Mouse (Mus musculus): ENCODE data around the gene Atp1b1. TPM values are rescaled to one million over a fixed set of nuclear protein-coding genes. Genes with fewer than 3 reads are reported as not detected.
A peak's percentile ranks its signal among the peaks of the same experiment; 100 is the strongest.

The Atp1b1 gene
- polyA plus RNA-seq, 1 experiment from 2014 or later: 143 TPM

DNA sequence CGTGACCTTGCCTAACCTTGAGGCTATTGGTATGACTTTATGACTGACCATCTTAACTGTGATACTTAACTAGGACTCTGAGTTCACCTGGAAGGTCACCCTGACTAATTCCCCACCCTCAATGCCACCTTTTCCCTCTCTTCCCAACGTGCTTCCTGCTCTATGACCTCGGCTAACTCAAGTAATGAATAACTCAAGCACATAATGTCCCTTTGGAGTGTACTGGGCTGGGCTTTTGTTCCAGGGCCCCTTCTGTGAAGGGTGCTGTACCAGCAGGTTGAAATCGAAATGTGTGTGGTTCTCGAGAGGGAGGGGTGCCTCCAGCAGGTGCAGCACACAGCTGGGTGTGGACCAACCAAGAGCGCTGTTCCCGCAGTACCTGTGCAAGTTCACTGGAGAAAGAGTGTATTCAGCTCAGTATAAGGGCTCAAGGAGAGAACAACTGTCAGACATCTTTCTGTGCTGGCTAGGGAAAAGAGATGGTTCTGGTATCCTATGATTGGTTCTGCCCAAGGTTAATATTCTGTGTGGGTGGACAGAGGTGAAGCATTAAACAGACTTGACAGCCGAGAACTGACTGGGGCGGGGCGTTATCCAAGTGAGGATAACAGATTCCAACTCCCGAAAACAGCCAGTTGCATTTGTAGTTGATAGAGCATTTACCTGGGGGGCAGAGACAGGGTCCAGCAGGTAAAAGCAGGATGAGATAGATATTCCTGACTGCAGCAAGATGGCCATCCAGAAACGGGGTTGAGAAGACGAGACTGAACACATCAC lies 3.0 kb upstream of the Atp1b1 start:
- H3K4me1 ChIP-seq: peaks cover 13% of the 10 kb centered on the region
- no peak overlapping the region for H3K9ac ChIP-seq
- ATAC-seq (ENCODE audit: insufficient read depth, low FRiP score, low read depth): peak; percentile 25
- peak overlapping the region; percentile 38 for H3K4me2 ChIP-seq
- no peak overlapping the region for H3K4me3 ChIP-seq (replicated peaks)
- WGBS: 56% methylated on average over 13 of the region's 13 CpGs
- peaks cover 10% of the 10 kb centered on the region for H3K27me3 ChIP-seq (replicated peaks)
- no peaks in the 10 kb centered on the region for H3K9me3 ChIP-seq
- no peaks in the 10 kb centered on the region for H3K36me3 ChIP-seq
- H3K27ac ChIP-seq: peak overlapping the region; percentile 62

DNA sequence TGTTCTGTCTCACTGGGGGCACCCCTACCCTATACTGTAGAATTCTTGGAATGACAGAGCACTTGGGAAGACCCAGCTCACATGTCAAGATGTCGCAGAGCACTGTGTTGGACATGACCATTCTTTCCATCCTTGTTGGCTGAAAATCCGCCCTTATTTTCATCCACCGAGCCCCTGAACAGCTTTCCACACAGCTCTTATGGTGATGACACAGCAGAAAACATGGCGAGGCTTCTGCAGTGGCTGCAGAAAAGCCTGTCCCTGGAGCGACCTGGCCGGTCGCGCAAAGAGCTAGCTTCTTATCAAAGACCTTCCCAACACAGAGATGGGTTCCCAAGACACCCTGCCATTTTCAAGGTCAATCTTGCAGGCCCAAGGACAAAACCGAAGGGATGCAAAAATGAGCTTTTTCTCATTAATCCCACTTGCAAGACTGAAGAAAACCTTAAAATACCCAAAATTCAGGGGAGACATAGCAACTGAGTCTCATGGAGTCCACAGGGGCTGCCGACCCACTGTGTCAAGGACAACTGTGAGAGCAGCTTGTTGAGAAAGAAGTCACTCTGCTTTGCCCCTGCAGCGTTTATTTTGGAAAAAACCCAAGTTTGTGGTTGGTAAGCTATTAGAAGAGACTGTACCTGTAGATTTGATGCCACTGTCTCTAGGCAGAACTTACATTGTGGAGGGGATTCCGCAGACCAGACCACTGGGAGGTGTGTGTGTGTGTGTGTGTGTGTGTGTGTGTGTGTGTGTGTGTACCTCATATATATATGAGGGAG lies 1.2 kb upstream of the Atp1b1 start:
- no peak overlapping the region for H3K9ac ChIP-seq
- ATAC-seq (ENCODE audit: insufficient read depth, low FRiP score, low read depth): no peak
- peak overlapping the region; percentile 68 for H3K4me3 ChIP-seq (replicated peaks)
- H3K4me2 ChIP-seq: peak overlapping the region; percentile 68
- H3K36me3 ChIP-seq: no peaks in the 10 kb centered on the region
- peaks cover 14% of the 10 kb centered on the region for H3K4me1 ChIP-seq
- peak overlapping the region; percentile 83 for H3K27ac ChIP-seq
- H3K27me3 ChIP-seq (replicated peaks): peaks cover 10% of the 10 kb centered on the region
- WGBS: 44% methylated on average over 12 of the region's 12 CpGs
- H3K9me3 ChIP-seq: no peaks in the 10 kb centered on the region

- peak; percentile 77 for ATAC-seq (ENCODE audit: insufficient read depth, low FRiP score, low read depth)
- Histone ChIP-seq H3K27ac (peak overlapping the region; percentile 83), H3K4me2 (peak overlapping the region; percentile 68), H3K36me3 (no peaks in the 10 kb centered on the region), H3K9me3 (no peaks in the 10 kb centered on the region), H3K4me1 (peaks cover 14% of the 10 kb centered on the region), H3K27me3 (replicated peaks) (peaks cover 10% of the 10 kb centered on the region), H3K4me3 (replicated peaks) (peak overlapping the region; percentile 68), H3K9ac (peak overlapping the region; percentile 27; the same call in 1 of the 2 replicates)
- 2% methylated on average over 22 of the region's 22 CpGs for WGBS
These were observed 481 bp upstream of the Atp1b1 start for GRCm38 (mm10) chr1:164458621-164459051.

- Histone ChIP-seq H3K4me1 (peaks cover 14% of the 10 kb centered on the region), H3K4me2 (peak overlapping the region; percentile 68), H3K9me3 (no peaks in the 10 kb centered on the region), H3K4me3 (replicated peaks) (peak overlapping the region; percentile 68), H3K27me3 (replicated peaks) (peaks cover 10% of the 10 kb centered on the region), H3K9ac (peak overlapping the region; percentile 63), H3K27ac (peak overlapping the region; percentile 95), H3K36me3 (no peaks in the 10 kb centered on the region)
- under 1% methylated on average over 76 of the region's 76 CpGs for WGBS
- ATAC-seq (ENCODE audit: insufficient read depth, low FRiP score, low read depth): peak; percentile 49
These were observed 467 bp downstream of the Atp1b1 start for GRCm38 (mm10) chr1:164457531-164458244.

GRCm38 (mm10) chr1:164456731-164457130 lies 1.4 kb downstream of the Atp1b1 start:
- Histone ChIP-seq H3K4me2 (peak overlapping the region; percentile 68), H3K4me1 (peaks cover 12% of the 10 kb centered on the region), H3K9ac (peak overlapping the region; percentile 63), H3K4me3 (replicated peaks) (peak overlapping the region; percentile 68), H3K9me3 (no peaks in the 10 kb centered on the region), H3K36me3 (no peaks in the 10 kb centered on the region), H3K27me3 (replicated peaks) (peaks cover 10% of the 10 kb centered on the region), H3K27ac (peak overlapping the region; percentile 95)
- ATAC-seq (ENCODE audit: insufficient read depth, low FRiP score, low read depth): no peak
- 7% methylated on average over 8 of the region's 8 CpGs for WGBS

- Histone ChIP-seq H3K4me1 (peaks cover 9% of the 10 kb centered on the region; the same call in 1 of the 2 replicates), H3K27me3 (replicated peaks) (peaks cover 10% of the 10 kb centered on the region), H3K4me2 (peak overlapping the region; percentile 68), H3K9ac (no peak overlapping the region; the same call in 1 of the 2 replicates), H3K4me3 (replicated peaks) (peak overlapping the region; percentile 68), H3K9me3 (no peaks in the 10 kb centered on the region), H3K27ac (peak overlapping the region; percentile 95), H3K36me3 (no peaks in the 10 kb centered on the region)
- WGBS: 28% methylated on average over 6 of the region's 6 CpGs
- ATAC-seq (ENCODE audit: insufficient read depth, low FRiP score, low read depth): no peak
These were observed 2.1 kb downstream of the Atp1b1 start for GRCm38 (mm10) chr1:164456065-164456464.

DNA sequence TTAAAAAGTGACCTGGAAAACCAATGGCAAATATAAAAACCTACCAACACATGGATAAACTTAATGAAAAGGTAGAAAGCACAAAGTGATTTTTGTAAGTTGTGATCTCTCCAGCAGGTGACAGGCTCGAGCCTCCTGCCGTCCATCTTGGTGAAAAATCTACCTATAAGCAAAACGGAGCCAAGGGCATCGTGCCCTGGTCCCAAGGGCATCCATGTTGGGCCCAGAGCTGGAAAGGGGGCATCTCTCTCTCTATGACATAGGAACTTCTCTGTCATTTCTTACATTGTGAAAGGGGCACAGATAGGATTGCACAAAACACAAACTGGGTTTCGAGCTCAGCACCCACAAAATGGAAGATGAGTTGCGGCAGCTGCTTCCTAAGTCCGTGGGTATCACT lies 2.5 kb downstream of the Atp1b1 start:
- H3K27ac ChIP-seq: peak overlapping the region; percentile 95
- H3K9ac ChIP-seq: no peak overlapping the region; the same call in 1 of the 2 replicates
- 46% methylated on average over 7 of the region's 7 CpGs for WGBS
- H3K9me3 ChIP-seq: no peaks in the 10 kb centered on the region
- H3K27me3 ChIP-seq (replicated peaks): peaks cover 10% of the 10 kb centered on the region
- H3K4me3 ChIP-seq (replicated peaks): peak overlapping the region; percentile 68
- peaks cover 9% of the 10 kb centered on the region; the same call in 1 of the 2 replicates for H3K4me1 ChIP-seq
- no peak for ATAC-seq (ENCODE audit: insufficient read depth, low FRiP score, low read depth)
- no peaks in the 10 kb centered on the region for H3K36me3 ChIP-seq
- H3K4me2 ChIP-seq: peak overlapping the region; percentile 68

- 28% methylated on average over 14 of the region's 14 CpGs for WGBS
- Histone ChIP-seq H3K9ac (0 out of 2 replicates have a peak overlapping the region, but pooled peaks have one; percentile 4), H3K27ac (peak overlapping the region; percentile 4; the same call in 1 of the 2 replicates), H3K4me1 (peaks cover 9% of the 10 kb centered on the region; the same call in 1 of the 2 replicates), H3K9me3 (no peaks in the 10 kb centered on the region), H3K4me3 (replicated peaks) (peak overlapping the region; percentile 34), H3K4me2 (peak overlapping the region; percentile 49), H3K36me3 (no peaks in the 10 kb centered on the region), H3K27me3 (replicated peaks) (peaks cover 10% of the 10 kb centered on the region)
- no peak for ATAC-seq (ENCODE audit: insufficient read depth, low FRiP score, low read depth)
These were observed 3.3 kb downstream of the Atp1b1 start for GRCm38 (mm10) chr1:164454747-164455400.

DNA sequence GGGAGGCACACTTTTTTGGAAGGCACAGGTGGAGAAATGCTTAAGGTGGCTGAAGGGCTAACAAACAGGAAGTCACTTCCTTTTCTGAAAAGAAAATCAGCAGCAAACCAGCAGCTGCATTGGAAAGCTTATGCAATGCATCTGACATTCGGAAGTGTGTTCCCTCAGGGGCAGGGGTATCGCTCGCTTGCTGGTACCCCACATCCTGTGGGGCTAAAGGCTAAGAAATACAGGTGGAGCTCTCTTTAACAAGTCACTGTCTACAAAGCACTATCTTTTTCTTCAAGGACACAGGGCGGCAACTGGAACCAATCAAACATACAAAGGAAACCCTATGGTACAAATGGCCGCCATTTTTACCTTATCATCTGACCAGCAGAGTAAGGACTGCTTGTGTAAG lies 4.4 kb downstream of the Atp1b1 start:
- Histone ChIP-seq H3K9me3 (no peaks in the 10 kb centered on the region), H3K9ac (no peak overlapping the region), H3K36me3 (no peaks in the 10 kb centered on the region), H3K27me3 (replicated peaks) (peaks cover 5% of the 10 kb centered on the region), H3K4me1 (peaks cover 9% of the 10 kb centered on the region; the same call in 1 of the 2 replicates), H3K4me2 (peak overlapping the region; percentile 49; the same call in 1 of the 2 replicates), H3K27ac (no peak overlapping the region), H3K4me3 (replicated peaks) (no peak overlapping the region)
- ATAC-seq (ENCODE audit: insufficient read depth, low FRiP score, low read depth): no peak
- WGBS: 82% methylated on average over 5 of the region's 5 CpGs

DNA sequence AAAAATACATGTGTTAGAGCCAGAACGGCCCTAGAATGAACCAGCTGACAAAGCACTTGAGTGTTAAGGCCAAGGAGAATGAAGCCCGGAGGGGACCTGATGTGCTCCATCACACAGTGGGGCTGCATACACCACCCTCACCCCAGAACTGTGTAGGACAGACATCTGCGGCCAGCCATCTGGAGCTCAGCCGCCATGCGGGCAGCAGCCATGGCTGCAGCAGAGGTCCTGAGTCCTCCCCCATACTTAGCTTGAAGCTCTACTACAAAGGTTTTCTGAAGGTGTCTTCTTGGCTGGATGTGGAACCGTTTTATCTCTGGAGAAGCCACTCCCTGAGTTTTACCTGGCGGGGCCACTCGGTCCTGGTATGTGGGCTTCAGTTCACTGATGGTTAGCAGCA lies 5.0 kb downstream of the Atp1b1 start:
- Histone ChIP-seq H3K4me2 (no peak overlapping the region), H3K4me1 (0 out of 2 replicates have a peak, but pooled peaks cover 4% of the 10 kb centered on the region), H3K27me3 (replicated peaks) (no peaks in the 10 kb centered on the region; the same call in 1 of the 2 replicates), H3K4me3 (replicated peaks) (no peak overlapping the region), H3K27ac (no peak overlapping the region), H3K36me3 (no peaks in the 10 kb centered on the region), H3K9ac (no peak overlapping the region), H3K9me3 (no peaks in the 10 kb centered on the region)
- WGBS: 85% methylated on average over 8 of the region's 8 CpGs
- ATAC-seq (ENCODE audit: insufficient read depth, low FRiP score, low read depth): no peak

- no peaks in the 10 kb centered on the region for H3K9me3 ChIP-seq
- no peak overlapping the region for H3K4me3 ChIP-seq (replicated peaks)
- 79% methylated on average over 6 of the region's 6 CpGs for WGBS
- H3K27me3 ChIP-seq (replicated peaks): no peaks in the 10 kb centered on the region; the same call in 1 of the 2 replicates
- H3K27ac ChIP-seq: no peak overlapping the region
- no peak overlapping the region for H3K9ac ChIP-seq
- H3K36me3 ChIP-seq: no peaks in the 10 kb centered on the region
- H3K4me2 ChIP-seq: no peak overlapping the region
- no peak for ATAC-seq (ENCODE audit: insufficient read depth, low FRiP score, low read depth)
- 0 out of 2 replicates have a peak, but pooled peaks cover 4% of the 10 kb centered on the region for H3K4me1 ChIP-seq
These were observed 5.6 kb downstream of the Atp1b1 start for GRCm38 (mm10) chr1:164452580-164452979.
